Mouse (Mus musculus) MEL (cell line): ENCODE data around the gene Dhx35.

Experiments
- EP300 ChIP-seq, 2 experiments: IDR thresholded peaks; 2 replicates each; pipeline ENCODE4 v1.6.1; 2011; ENCODE audit warnings: improper control_type of control experiment in 2 of 2, low read length in 2 of 2, low read depth in 1 of 2, mild to moderate bottlenecking in 1 of 2
- POLR2A ChIP-seq, 2 experiments: IDR thresholded peaks; 2 replicates each; pipeline ENCODE4 v1.6.1; 2011 to 2012; ENCODE audit warnings: low read length in 2 of 2, mild to moderate bottlenecking in 2 of 2, control low read depth in 1 of 2, improper control_type of control experiment in 1 of 2, low read depth in 1 of 2, moderate library complexity in 1 of 2; ENCODE audit not compliant: control insufficient read depth in 1 of 2, insufficient read depth in 1 of 2, poor library complexity in 1 of 2

DNA sequence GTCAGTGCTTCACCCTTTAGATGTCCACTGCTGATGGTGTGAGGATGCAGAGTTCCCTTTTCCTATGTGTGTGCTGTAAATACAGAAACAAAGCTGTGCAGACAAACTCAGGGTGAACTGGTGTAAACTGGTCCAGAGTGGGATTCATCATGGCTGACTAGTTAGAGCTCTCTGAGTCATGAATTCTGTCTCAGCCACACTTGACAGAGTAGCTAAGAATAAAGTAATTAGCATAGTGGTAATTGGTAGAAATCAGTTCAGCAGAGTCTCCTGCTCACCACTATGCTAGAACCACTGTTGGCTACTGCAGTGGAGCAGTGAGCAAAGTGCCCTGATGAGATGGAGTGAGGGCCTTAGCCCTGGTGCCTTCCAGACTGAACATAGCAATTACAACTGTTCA, 21.1 kb downstream of the Dhx35 start:
- TF ChIP-seq POLR2A (IDR thresholded peaks at IDR 0.05; ENCODE audit: control insufficient read depth in 1 of 2, insufficient read depth in 1 of 2, low read depth in 1 of 2, low read length in 2 of 2, poor library complexity in 1 of 2) = no peak
- no peak for TF ChIP-seq EP300 (IDR thresholded peaks at IDR 0.05; ENCODE audit: low read depth in 1 of 2, low read length in 2 of 2)
